Mouse (Mus musculus) liver, postnatal 0 days (tissue): ENCODE data around the gene Pdzd2.

Experiments
- CTCF ChIP-seq: sonication (generic); IDR thresholded peaks from 2 replicates; pipeline ENCODE4 v1.5.1; 2016; ENCODE audit warnings: antibody characterized with exemption, low read depth
- EP300 ChIP-seq: IDR thresholded peaks from 2 replicates; pipeline ENCODE4 v1.6.1; 2016; ENCODE audit warnings: antibody characterized with exemption, low read depth, mild to moderate bottlenecking

DNA sequence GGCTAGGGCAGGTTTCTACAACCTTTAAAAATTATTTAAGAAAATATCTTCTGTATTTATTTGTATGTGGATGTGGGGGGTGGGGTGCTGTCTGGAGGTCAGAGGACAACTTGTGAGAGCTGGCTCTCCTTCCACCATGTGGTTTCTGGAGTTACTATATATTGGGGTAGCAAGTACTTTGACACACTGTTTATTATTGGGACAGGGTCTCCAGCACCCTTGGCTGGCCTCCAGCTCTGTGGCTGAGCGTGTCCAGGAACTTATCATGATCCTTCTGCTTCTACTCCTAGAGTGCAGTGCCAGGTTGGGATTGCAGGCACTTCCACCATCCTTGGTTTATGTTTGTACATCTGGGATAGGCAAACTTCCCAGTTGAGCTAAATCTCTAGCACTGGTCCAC, 408.4 kb downstream of the Pdzd2 start:
- TF ChIP-seq CTCF (no peak), EP300 (no peak)
